Mouse (Mus musculus): ENCODE measurements at regions not wholly inside any gene's neighbourhood (a gene's known extent, or its start where the extent isn't known, plus 50 kb on each side); places are given as distances from the start of the nearest gene placed in this dataset.

- Histone ChIP-seq H3K36me3 (ENCODE audit: control insufficient read depth in 1 of 2, insufficient read depth in 2 of 2, low read length in 2 of 2) (no peaks in the 10 kb centered on the region), H3K4me3 (ENCODE audit: control insufficient read depth in 1 of 2, insufficient read depth in 1 of 2, low read depth in 2 of 2, low read length in 2 of 2) (no peak overlapping the region), H3K4me1 (ENCODE audit: control insufficient read depth in 1 of 2, insufficient read depth in 2 of 2, low read length in 2 of 2) (no peaks in the 10 kb centered on the region), H3K9ac (ENCODE audit: control insufficient read depth, low read depth, low read length, poor library complexity, severe bottlenecking) (no peak overlapping the region), H3K27me3 (ENCODE audit: control insufficient read depth in 1 of 2, insufficient read depth in 2 of 2, low read length in 2 of 2) (no peaks in the 10 kb centered on the region), H3K27ac (ENCODE audit: control insufficient read depth, low read depth, low read length) (no peak overlapping the region), H3K9me3 (replicated peaks; ENCODE audit: insufficient read depth, low read length) (no peaks in the 10 kb centered on the region), H3K79me2 (ENCODE audit: control insufficient read depth, insufficient read depth, low read length, poor library complexity) (no peaks in the 10 kb centered on the region)
- TF ChIP-seq BHLHE40 (IDR thresholded peaks at IDR 0.05; ENCODE audit: borderline replicate concordance, low read depth, low read length), result no peak
- TF ChIP-seq CTCF (IDR thresholded peaks at IDR 0.05 in 2 of 3, conservative IDR thresholded peaks at IDR 0.05 in 1 of 3; ENCODE audit: control insufficient read depth in 1 of 3, insufficient read depth in 1 of 3, low read depth in 2 of 3, low read length in 3 of 3, poor library complexity in 1 of 3, severe bottlenecking in 1 of 3), result no peak
- no peak for TF ChIP-seq SIN3A (IDR thresholded peaks at IDR 0.05; ENCODE audit: low read length)
- TF ChIP-seq GABPA (IDR thresholded peaks at IDR 0.05; ENCODE audit: low read depth, low read length), result no peak
- TF ChIP-seq JUND (IDR thresholded peaks at IDR 0.05; ENCODE audit: low read depth, low read length), result no peak
- no peak for TF ChIP-seq CHD1 (IDR thresholded peaks at IDR 0.05; ENCODE audit: low read depth, low read length)
- no peak for TF ChIP-seq MYC (IDR thresholded peaks at IDR 0.05; ENCODE audit: low read depth, low read length)
- no peak for TF ChIP-seq EP300 (IDR thresholded peaks at IDR 0.05; ENCODE audit: low read depth in 1 of 2, low read length in 2 of 2)
- TF ChIP-seq MEF2A (IDR thresholded peaks at IDR 0.05; ENCODE audit: extremely low read depth, insufficient replicate concordance, low read depth, low read length, poor library complexity, severe bottlenecking), result no peak
- no peak for TF ChIP-seq E2F4 (IDR thresholded peaks at IDR 0.05; ENCODE audit: borderline replicate concordance, low read depth, low read length)
- no peak for TF ChIP-seq MYB (IDR thresholded peaks at IDR 0.05; ENCODE audit: low read depth, low read length)
- TF ChIP-seq TAL1 (IDR thresholded peaks at IDR 0.05; ENCODE audit: low read length), result no peak
- TF ChIP-seq USF1 (IDR thresholded peaks at IDR 0.05; ENCODE audit: low read depth, low read length), result no peak
- no peak for TF ChIP-seq POLR2AphosphoS2 (IDR thresholded peaks at IDR 0.05; ENCODE audit: low read length)
- no peak for TF ChIP-seq POLR2A (IDR thresholded peaks at IDR 0.05; ENCODE audit: control insufficient read depth in 1 of 2, insufficient read depth in 1 of 2, low read depth in 1 of 2, low read length in 2 of 2, poor library complexity in 1 of 2)
- TF ChIP-seq MAZ (IDR thresholded peaks at IDR 0.05; ENCODE audit: low read depth, low read length), result no peak
- TF ChIP-seq NRF1 (IDR thresholded peaks at IDR 0.05; ENCODE audit: insufficient read depth, low read depth, low read length, poor library complexity, severe bottlenecking), result no peak
- TF ChIP-seq CHD2 (IDR thresholded peaks at IDR 0.05; ENCODE audit: low read length), result no peak
- DNase-seq (ENCODE audit: low read depth, low spot score), result no peak
These were observed 85.5 kb downstream of the 4930564D02Rik start for GRCm38 (mm10) chr3:105152158-105152541.

GRCm38 (mm10) chr3:105158376-105158775 lies 91.7 kb downstream of the 4930564D02Rik start:
- DNase-seq (ENCODE audit: low read depth, low spot score), result no peak
- Histone ChIP-seq H3K4me1 (ENCODE audit: control insufficient read depth in 1 of 2, insufficient read depth in 2 of 2, low read length in 2 of 2) (no peaks in the 10 kb centered on the region), H3K27ac (ENCODE audit: control insufficient read depth, low read depth, low read length) (no peak overlapping the region), H3K9ac (ENCODE audit: control insufficient read depth, low read depth, low read length, poor library complexity, severe bottlenecking) (no peak overlapping the region), H3K9me3 (replicated peaks; ENCODE audit: insufficient read depth, low read length) (no peaks in the 10 kb centered on the region), H3K36me3 (ENCODE audit: control insufficient read depth in 1 of 2, insufficient read depth in 2 of 2, low read length in 2 of 2) (no peaks in the 10 kb centered on the region), H3K4me3 (ENCODE audit: control insufficient read depth in 1 of 2, insufficient read depth in 1 of 2, low read depth in 2 of 2, low read length in 2 of 2) (no peak overlapping the region), H3K27me3 (ENCODE audit: control insufficient read depth in 1 of 2, insufficient read depth in 2 of 2, low read length in 2 of 2) (no peaks in the 10 kb centered on the region), H3K79me2 (ENCODE audit: control insufficient read depth, insufficient read depth, low read length, poor library complexity) (no peaks in the 10 kb centered on the region)
- TF ChIP-seq CHD2 (IDR thresholded peaks at IDR 0.05; ENCODE audit: low read length) (no peak), UBTF (IDR thresholded peaks at IDR 0.05; ENCODE audit: borderline replicate concordance, insufficient read depth, low read depth, low read length) (no peak), MYB (IDR thresholded peaks at IDR 0.05; ENCODE audit: low read depth, low read length) (no peak), HCFC1 (IDR thresholded peaks at IDR 0.05; ENCODE audit: low read depth, low read length) (no peak), MYC (IDR thresholded peaks at IDR 0.05; ENCODE audit: low read depth, low read length) (no peak), RAD21 (IDR thresholded peaks at IDR 0.05; ENCODE audit: low read depth, low read length) (no peak), EP300 (IDR thresholded peaks at IDR 0.05; ENCODE audit: low read depth in 1 of 2, low read length in 2 of 2) (no peak), ZMIZ1 (IDR thresholded peaks at IDR 0.05; ENCODE audit: low read depth, low read length) (no peak), USF1 (IDR thresholded peaks at IDR 0.05; ENCODE audit: low read depth, low read length) (no peak), TAL1 (IDR thresholded peaks at IDR 0.05; ENCODE audit: low read length) (no peak), POLR2AphosphoS5 (IDR thresholded peaks at IDR 0.05; ENCODE audit: borderline replicate concordance, low read depth, low read length) (no peak), SIN3A (IDR thresholded peaks at IDR 0.05; ENCODE audit: low read length) (no peak), CHD1 (IDR thresholded peaks at IDR 0.05; ENCODE audit: low read depth, low read length) (no peak)
